Mouse (Mus musculus) hindbrain, embryonic 13.5 days (tissue): ENCODE results near the gene Mthfd1l. TPM values are rescaled to one million over a fixed set of nuclear protein-coding genes. Genes with fewer than 3 reads are reported as not detected.
"Not testable (repeated sequence)": the region's sequence is repeated elsewhere in the genome, so short reads cannot be mapped to it uniquely, and the experiment has no call there.

Experiments
- ATAC-seq: fragments of 200-750 bp; cut with Nextera tagmentation; 2 replicates; pipeline ENCODE4 v1.8.0; 2017; ENCODE audit warnings: moderate TSS enrichment; ENCODE audit not compliant: low FRiP score
- H3K27ac ChIP-seq: fragments of 300-500 bp; sonication (generic); 2 replicates; pipeline ENCODE4 v1.5.1; 2015; ENCODE audit warnings: inconsistent platforms, mild to moderate bottlenecking, moderate library complexity
- H3K27me3 ChIP-seq: fragments of 300-500 bp; sonication (generic); 2 replicates; pipeline ENCODE4 v1.6.1; 2015; ENCODE audit warnings: mild to moderate bottlenecking, inconsistent platforms
- H3K36me3 ChIP-seq: fragments of 300-500 bp; sonication (generic); 2 replicates; pipeline ENCODE4 v1.6.1; 2015; ENCODE audit warnings: mild to moderate bottlenecking, inconsistent platforms
- H3K4me1 ChIP-seq: fragments of 300-500 bp; sonication (generic); replicated peaks from 2 replicates; pipeline ENCODE4 v1.6.1; 2015; ENCODE audit warnings: inconsistent platforms
- H3K4me2 ChIP-seq: fragments of 300-500 bp; sonication (generic); 2 replicates; pipeline ENCODE4 v1.6.1; 2015; ENCODE audit warnings: inconsistent platforms, mild to moderate bottlenecking, moderate library complexity
- H3K4me3 ChIP-seq: fragments of 300-500 bp; sonication (generic); 2 replicates; pipeline ENCODE4 v1.5.1; 2015; ENCODE audit warnings: mild to moderate bottlenecking, inconsistent platforms
- H3K9ac ChIP-seq: fragments of 300-500 bp; sonication (generic); 2 replicates; pipeline ENCODE4 v1.6.1; 2015; ENCODE audit warnings: mild to moderate bottlenecking, inconsistent platforms
- H3K9me3 ChIP-seq: fragments of 300-500 bp; sonication (generic); 2 replicates; pipeline ENCODE4 v1.6.1; 2016; ENCODE audit warnings: inconsistent platforms
- WGBS: fragments of 180-500 bp; shearing (Covaris S2); methylation state at CpG from one replicate; pipeline ENCODE4 v1.1.7; 2015; 5-methylcytosine and 5-hydroxymethylcytosine counted together
- polyA plus RNA-seq: library from polyadenylated mRNA; unstranded; fragments of >200 nt; fragmentation: Nextera tagmentation; extraction: Ambion mirVana; gene quantifications from 2 replicates; pipeline ENCODE4 v1.2.1, GENCODE M21; 2015

The Mthfd1l gene
- polyA plus RNA-seq, 1 experiment from 2014 or later, result 5.3 TPM

DNA sequence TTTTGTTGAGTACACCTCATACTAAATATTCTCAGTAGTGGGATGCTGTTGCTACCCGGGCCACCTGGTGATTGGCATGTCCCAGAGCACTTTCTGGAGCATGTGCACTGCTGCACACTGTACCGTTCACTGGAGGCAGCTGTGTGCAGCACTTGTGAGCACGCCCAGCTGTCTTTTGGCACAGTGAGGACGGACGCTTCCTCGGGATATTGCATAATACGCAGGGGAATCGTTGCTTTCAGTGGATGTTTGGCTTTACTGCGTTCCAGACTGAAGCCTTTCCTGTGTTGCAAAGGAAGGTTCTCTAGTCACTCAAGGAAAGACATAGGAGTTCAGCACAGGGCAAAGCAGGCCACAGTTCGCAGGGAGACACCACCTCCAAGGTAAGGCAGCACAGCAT is 147.8 kb downstream of the Mthfd1l start:
- Histone ChIP-seq H3K9me3 (no peaks in the 10 kb centered on the region), H3K27ac (no peak overlapping the region), H3K9ac (no peak overlapping the region), H3K4me1 (0 out of 2 replicates have a peak, but pooled peaks cover 5% of the 10 kb centered on the region), H3K4me2 (no peak overlapping the region), H3K4me3 (no peak overlapping the region), H3K27me3 (no peaks in the 10 kb centered on the region), H3K36me3 (no peaks in the 10 kb centered on the region)
- no peak for ATAC-seq
- 77% methylated on average over 10 of the region's 10 CpGs for WGBS

DNA sequence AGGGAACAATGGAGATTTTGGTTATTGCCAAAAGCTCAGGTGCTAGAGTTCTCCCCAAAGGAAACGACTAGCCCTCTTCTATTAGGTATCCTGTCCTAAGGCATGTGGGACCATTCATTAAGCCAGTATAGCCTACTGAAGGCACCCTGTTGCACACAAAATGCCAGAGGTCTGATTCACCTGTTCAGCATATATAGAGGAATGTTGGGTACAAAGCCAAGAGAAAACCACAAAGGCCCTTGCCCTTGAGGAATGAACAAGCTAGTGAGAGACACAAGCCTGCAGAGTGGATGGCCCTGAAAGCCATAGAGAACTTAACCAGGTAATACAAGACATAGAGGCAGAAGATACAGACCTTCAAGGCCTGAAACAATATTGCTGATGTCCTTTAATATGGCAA is 148.3 kb downstream of the Mthfd1l start:
- no peak overlapping the region for H3K27ac ChIP-seq
- 90% methylated on average over 1 of the region's 1 CpGs for WGBS
- no peak for ATAC-seq
- H3K4me1 ChIP-seq, result 0 out of 2 replicates have a peak, but pooled peaks cover 6% of the 10 kb centered on the region
- H3K9ac ChIP-seq, result no peak overlapping the region
- no peaks in the 10 kb centered on the region for H3K36me3 ChIP-seq
- H3K4me3 ChIP-seq, result no peak overlapping the region
- no peaks in the 10 kb centered on the region for H3K9me3 ChIP-seq
- no peak overlapping the region for H3K4me2 ChIP-seq
- no peaks in the 10 kb centered on the region for H3K27me3 ChIP-seq

DNA sequence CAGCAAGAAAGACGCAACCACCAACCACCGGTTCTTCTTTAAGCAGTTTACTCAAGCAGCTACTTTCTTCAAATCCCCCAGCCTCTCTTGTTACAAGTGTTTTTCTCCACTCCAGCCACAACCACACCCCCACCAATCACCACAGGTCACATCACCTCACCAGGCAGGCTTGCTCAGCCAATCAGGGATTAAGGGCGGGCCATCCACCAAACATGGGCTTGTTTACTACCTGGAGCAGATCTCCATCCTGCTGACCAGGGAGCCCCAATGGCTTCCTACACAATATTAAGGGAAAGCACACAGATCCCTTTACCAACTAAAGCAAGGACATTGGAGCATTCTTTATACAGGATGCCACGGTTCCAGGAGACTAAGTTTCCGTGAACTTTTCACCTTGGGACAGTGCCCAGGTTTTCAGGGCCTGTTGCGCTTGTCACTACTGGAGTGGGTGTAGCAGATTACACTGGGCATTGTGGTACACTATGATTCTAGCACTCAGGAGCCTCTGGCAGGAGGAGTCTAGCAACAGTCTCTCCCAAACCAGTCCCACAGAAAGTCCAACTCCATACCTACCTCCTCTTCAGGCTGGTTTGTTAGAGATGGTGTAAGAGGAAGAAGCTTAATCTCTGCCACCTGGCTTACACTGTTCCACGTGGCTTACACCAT is 150.5 kb downstream of the Mthfd1l start:
- not testable (repeated sequence) for H3K4me3 ChIP-seq, H3K4me2 ChIP-seq, H3K4me1 ChIP-seq, H3K36me3 ChIP-seq, ATAC-seq, H3K9me3 ChIP-seq, H3K9ac ChIP-seq, H3K27me3 ChIP-seq, H3K27ac ChIP-seq
- WGBS, result 95% methylated on average over 7 of the region's 7 CpGs

DNA sequence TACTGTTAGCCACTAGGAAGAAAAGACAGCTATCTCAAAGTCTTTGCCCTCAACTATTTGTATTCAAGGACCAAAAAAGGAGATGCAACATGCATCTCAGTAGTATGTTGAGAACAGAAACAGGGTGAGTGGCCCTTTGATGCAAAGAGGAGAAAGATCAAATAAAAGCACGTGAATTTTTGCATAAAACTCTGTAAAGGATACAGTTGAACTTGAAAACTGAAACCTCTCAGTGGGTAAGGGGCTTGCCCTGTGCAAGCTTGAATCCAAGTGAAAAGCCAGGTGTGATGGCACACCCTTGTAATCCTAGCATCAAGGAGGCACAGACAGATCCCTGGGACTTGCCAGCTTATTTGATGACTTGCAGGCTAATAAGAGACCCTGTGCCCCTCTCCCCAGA is 151.2 kb downstream of the Mthfd1l start:
- no peak for ATAC-seq
- no peak overlapping the region for H3K4me2 ChIP-seq
- no peaks in the 10 kb centered on the region for H3K27me3 ChIP-seq
- H3K4me1 ChIP-seq, result peaks cover 6% of the 10 kb centered on the region; the same call in 1 of the 2 replicates
- WGBS, result 83% methylated on average over 1 of the region's 1 CpGs
- no peak overlapping the region for H3K4me3 ChIP-seq
- H3K36me3 ChIP-seq, result no peaks in the 10 kb centered on the region
- no peak overlapping the region for H3K9ac ChIP-seq
- H3K9me3 ChIP-seq, result no peaks in the 10 kb centered on the region
- no peak overlapping the region for H3K27ac ChIP-seq

DNA sequence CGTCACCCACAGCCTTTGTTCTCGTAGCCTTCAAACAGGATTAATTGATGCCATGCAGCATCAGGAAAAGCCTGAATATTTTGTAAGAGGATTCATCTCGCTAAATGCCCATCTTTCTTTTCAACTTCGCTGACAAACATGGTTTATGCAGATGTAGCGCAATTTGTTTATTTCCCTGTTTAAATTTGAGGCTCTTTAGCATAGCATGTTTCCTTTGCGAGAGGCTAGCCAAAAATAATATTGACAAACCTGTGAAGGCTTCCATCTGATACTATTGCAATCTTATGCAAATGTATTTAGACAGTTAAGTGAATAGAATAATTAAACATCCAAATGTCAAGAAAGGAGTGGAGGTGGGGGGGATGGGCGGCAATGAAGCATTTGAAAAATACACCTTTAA is 152.3 kb downstream of the Mthfd1l start:
- no peaks in the 10 kb centered on the region for H3K27me3 ChIP-seq
- H3K27ac ChIP-seq, result no peak overlapping the region
- no peak overlapping the region for H3K4me3 ChIP-seq
- no peak for ATAC-seq
- no peaks in the 10 kb centered on the region for H3K36me3 ChIP-seq
- no peak overlapping the region for H3K4me2 ChIP-seq
- H3K4me1 ChIP-seq, result peaks cover 6% of the 10 kb centered on the region; the same call in 1 of the 2 replicates
- 67% methylated on average over 7 of the region's 7 CpGs for WGBS
- H3K9me3 ChIP-seq, result no peaks in the 10 kb centered on the region
- no peak overlapping the region for H3K9ac ChIP-seq

DNA sequence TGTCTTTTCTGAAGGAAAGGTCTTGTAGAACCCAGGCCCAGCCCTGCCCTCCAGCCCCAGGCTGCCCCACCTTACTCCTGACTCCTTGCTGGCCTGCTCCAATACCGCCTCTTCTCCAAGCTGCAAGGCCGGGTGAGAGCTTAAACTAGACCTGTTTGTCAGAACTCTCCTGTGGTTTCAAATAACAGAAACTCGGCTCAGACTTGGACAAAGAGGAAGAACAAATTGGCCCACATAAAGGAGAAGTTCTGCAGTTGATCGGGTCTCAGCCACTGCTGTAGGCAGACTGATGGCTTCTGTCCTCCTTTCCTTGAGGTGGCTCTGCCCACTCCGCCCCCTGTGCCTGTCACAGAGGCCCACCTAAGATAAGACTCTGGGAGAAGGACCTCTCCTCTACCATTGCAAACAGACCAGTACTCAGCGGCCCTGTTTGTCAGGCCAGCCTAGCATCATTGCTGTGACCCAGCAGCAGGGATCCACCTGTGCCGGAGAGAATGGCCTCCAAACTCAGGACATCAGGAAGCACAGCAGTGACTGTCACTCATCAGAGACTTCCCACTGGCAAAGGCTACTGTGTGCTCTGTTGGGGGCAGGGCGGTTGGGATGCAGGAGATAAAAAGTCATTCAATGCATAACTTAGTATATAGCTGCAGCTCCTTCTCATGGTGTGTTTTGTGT is 153.6 kb downstream of the Mthfd1l start:
- Histone ChIP-seq H3K9ac (no peak overlapping the region), H3K27me3 (no peaks in the 10 kb centered on the region), H3K9me3 (no peaks in the 10 kb centered on the region), H3K36me3 (no peaks in the 10 kb centered on the region), H3K4me3 (no peak overlapping the region), H3K4me2 (no peak overlapping the region), H3K4me1 (peaks cover 6% of the 10 kb centered on the region; the same call in 1 of the 2 replicates), H3K27ac (no peak overlapping the region)
- ATAC-seq, result no peak
- 68% methylated on average over 8 of the region's 8 CpGs for WGBS

DNA sequence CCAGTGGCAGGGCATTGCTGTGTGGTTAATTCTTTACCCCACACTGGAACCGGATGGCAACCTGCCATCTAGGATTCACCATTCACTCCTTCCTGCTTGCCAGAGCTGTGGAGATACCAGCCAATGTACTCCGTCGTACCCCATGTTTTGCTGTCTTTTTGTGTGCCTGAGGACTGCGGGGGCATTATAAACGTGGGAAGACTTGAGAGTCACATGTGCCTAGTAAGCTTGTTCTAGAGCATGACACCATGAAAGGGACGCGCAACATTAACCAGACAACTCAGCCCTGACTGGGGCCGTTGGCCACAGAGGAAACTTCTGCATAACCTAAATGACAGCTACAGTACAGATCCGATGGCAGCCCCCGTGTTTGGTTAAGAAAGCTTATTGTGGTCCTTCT is 155.5 kb downstream of the Mthfd1l start:
- Histone ChIP-seq H3K4me2 (no peak overlapping the region), H3K9me3 (no peaks in the 10 kb centered on the region)
- 75% methylated on average over 10 of the region's 10 CpGs for WGBS

DNA sequence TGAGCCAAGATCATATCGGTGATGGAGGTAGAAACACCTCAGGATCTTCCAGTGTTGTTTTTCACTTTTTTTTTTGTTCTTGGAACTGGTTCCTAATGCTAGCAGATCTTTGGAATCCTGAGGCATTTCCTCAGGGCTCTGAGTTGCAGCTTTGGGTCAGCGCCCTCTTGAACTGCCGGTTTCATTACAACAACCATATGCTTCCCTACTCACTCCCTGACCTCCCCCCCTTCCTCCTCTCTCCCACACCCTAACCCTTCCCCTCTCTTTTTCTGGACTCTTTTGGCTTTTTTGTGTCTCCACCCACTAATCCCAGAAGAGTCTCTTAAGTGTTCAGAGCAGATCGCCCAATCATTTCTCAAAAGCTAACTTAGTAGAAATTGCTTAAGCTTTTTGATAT is 156.0 kb downstream of the Mthfd1l start:
- H3K9me3 ChIP-seq, result no peaks in the 10 kb centered on the region
- H3K27me3 ChIP-seq, result no peaks in the 10 kb centered on the region
- H3K4me1 ChIP-seq, result peaks cover 6% of the 10 kb centered on the region; the same call in 1 of the 2 replicates
- no peak for ATAC-seq
- no peak overlapping the region for H3K4me3 ChIP-seq
- WGBS, result 75% methylated on average over 4 of the region's 4 CpGs
- no peak overlapping the region for H3K9ac ChIP-seq
- H3K27ac ChIP-seq, result no peak overlapping the region
- no peaks in the 10 kb centered on the region for H3K36me3 ChIP-seq
- H3K4me2 ChIP-seq, result no peak overlapping the region

More for the DNA sequence above, 155.5 kb downstream of the Mthfd1l start:
- no peak overlapping the region for H3K27ac ChIP-seq
- no peaks in the 10 kb centered on the region for H3K27me3 ChIP-seq
- peaks cover 6% of the 10 kb centered on the region; the same call in 1 of the 2 replicates for H3K4me1 ChIP-seq
- no peak for ATAC-seq
- no peak overlapping the region for H3K9ac ChIP-seq
- no peaks in the 10 kb centered on the region for H3K36me3 ChIP-seq
- H3K4me3 ChIP-seq, result no peak overlapping the region

DNA sequence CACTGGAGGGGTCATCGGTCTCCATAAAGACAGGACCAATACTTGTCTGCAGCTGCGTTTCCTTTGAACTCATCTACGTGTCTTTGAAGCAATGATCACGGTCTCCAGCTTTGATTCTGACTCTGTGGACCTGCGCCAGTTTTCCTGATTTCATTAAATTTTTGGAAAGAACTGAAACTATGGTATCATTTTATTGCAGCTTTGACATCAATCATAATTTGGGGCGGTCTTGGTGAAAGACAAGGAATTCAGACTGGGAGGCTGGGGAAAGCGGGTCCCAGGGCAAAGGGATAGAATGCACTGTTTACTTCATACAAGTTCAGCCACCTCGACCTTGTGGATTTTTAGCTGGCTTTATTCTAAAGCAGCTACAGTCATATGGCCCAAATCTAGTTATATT is 156.5 kb downstream of the Mthfd1l start:
- Histone ChIP-seq H3K9me3 (no peaks in the 10 kb centered on the region), H3K9ac (no peak overlapping the region), H3K36me3 (no peaks in the 10 kb centered on the region), H3K4me3 (no peak overlapping the region), H3K4me1 (peaks cover 6% of the 10 kb centered on the region; the same call in 1 of the 2 replicates), H3K27me3 (no peaks in the 10 kb centered on the region), H3K27ac (no peak overlapping the region), H3K4me2 (no peak overlapping the region)
- WGBS, result 88% methylated on average over 8 of the region's 8 CpGs
- ATAC-seq, result no peak

DNA sequence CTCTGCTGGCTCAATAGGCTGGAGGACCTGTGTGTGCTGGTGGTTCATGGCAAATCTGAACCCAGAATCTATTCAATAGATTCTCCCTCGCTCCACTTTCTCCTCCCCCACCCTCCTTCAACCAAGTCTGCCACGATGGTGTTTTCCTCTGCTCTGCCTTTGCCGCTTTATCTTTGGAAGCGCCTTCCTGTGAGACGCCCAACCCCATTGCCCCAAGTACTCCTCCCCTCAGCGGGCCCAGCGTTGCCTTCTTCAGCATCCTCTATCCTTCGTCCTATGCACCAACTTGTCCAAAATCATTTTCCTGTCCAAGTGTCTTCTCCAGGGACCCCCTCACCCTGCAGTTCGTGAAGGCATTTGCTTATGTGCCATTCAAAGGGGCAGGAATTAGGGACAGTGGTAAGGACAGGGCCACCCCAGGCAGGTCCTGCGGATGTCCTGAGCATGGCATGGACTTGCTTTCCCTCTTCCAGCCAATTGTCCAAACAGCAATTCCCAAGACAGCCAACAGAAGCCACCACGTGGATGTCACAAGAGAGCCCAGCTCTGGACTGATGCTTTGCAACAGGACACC is 157.2 kb downstream of the Mthfd1l start:
- Histone ChIP-seq H3K36me3 (no peaks in the 10 kb centered on the region), H3K27me3 (no peaks in the 10 kb centered on the region), H3K27ac (no peak overlapping the region), H3K4me2 (no peak overlapping the region), H3K4me3 (no peak overlapping the region), H3K9me3 (no peaks in the 10 kb centered on the region), H3K9ac (no peak overlapping the region), H3K4me1 (peaks cover 6% of the 10 kb centered on the region; the same call in 1 of the 2 replicates)
- 87% methylated on average over 11 of the region's 11 CpGs for WGBS
- ATAC-seq, result no peak

DNA sequence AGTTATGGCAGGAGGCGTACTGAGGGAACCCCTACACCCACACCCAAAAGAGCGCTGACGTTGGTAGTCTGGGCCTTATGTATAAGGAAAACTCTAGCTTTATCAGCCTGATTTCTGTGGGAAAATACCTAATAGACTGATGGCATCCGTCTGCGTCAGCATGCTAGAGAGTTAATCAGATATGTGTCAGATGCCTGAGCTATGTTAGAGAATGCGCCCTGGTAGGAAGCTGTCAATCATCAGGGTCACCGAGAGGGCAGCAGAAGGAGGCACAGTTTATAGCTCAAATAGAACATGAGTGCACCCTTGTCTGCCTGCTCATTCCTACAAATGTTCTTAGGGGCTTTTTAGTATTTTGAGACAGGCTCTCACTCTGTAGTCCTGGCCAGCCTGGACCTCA is 159.8 kb downstream of the Mthfd1l start:
- Histone ChIP-seq H3K9me3 (no peaks in the 10 kb centered on the region), H3K27me3 (no peaks in the 10 kb centered on the region), H3K4me1 (no peaks in the 10 kb centered on the region), H3K27ac (no peak overlapping the region), H3K9ac (no peak overlapping the region), H3K4me3 (no peak overlapping the region), H3K36me3 (no peaks in the 10 kb centered on the region), H3K4me2 (no peak overlapping the region)
- no peak for ATAC-seq
- 77% methylated on average over 7 of the region's 7 CpGs for WGBS

DNA sequence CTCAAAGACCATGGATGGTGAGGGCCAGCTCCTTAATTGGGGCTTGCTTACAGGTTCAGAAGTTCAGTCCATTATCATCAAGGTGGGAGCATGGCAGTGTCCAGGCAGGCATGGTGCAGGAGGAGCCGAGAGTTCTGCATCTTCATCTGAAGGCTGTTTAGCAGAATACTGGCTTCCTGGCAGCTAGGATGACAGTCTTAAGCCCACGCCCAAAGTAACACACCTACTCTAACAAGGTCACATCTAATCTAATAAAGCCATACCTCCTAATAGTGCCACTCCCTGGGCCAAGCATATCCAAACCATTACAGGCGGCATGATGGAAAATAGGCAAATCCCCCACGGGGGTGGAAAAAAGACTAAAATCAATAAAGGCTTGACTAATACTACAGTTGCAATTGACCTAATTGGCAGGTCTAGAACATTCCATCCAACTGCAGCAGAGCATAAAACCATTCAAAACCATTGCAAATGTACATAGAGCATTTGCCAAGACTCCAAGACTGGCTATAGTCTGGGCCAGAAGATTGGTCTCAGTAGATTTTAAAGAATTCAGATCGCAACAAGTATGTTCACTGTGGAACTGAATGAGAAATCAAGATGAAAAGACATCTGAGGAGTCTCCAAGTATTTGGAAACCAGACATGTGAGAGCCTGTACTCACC is 162.3 kb downstream of the Mthfd1l start:
- Histone ChIP-seq H3K4me1 (no peaks in the 10 kb centered on the region), H3K36me3 (no peaks in the 10 kb centered on the region), H3K4me2 (no peak overlapping the region), H3K9ac (no peak overlapping the region), H3K27me3 (no peaks in the 10 kb centered on the region), H3K4me3 (no peak overlapping the region), H3K9me3 (no peaks in the 10 kb centered on the region), H3K27ac (no peak overlapping the region)
- no peak for ATAC-seq
- 94% methylated on average over 5 of the region's 5 CpGs for WGBS
